Comparison of ENCODE assay signal across 13 mouse cellular contexts in genomic region chr9:49999970-50000369, GRCm38 (mm10).
DNase-seq lines count a peak whose midpoint lies in the region; ATAC-seq and TF ChIP-seq lines count a peak whose summit lies in the region.
"Had no signal": no experiment of that assay in that cellular context is flagged by ENCODE, and none has a peak within 500 bp of the region (broad histone marks: within the 10 kb centered on the region; RNA-seq: fewer than 3 reads in every experiment).

No protein-coding gene starts in this region.

- no peaks in the 10 kb centered on the region for H3K27me3 ChIP-seq in kidney, embryonic 14.5 days (ENCODE audit: control insufficient read depth, insufficient read depth, low read length)
- H3K27me3 ChIP-seq in kidney, adult 2 months (replicated peaks; ENCODE audit: control insufficient read depth, insufficient read depth, low read length) = no peaks in the 10 kb centered on the region
- H3K27me3 ChIP-seq: hindbrain, embryonic 15.5 days had no signal

- H3K9ac ChIP-seq in kidney, embryonic 14.5 days (ENCODE audit: low read depth, low read length) = no peak overlapping the region
- H3K9ac ChIP-seq: hindbrain, embryonic 15.5 days had no signal

- ATAC-seq in kidney, embryonic 14.5 days (ENCODE audit: low FRiP score, low TSS enrichment) = no peak
- ATAC-seq: forebrain, embryonic 16.5 days had no signal

- H3K27ac ChIP-seq in kidney, embryonic 14.5 days (ENCODE audit: low read depth, low read length) = no peak overlapping the region; the same call in 1 of the 2 replicates
- 0 out of 2 replicates have a peak overlapping the region, but pooled peaks have one; percentile 54 for H3K27ac ChIP-seq in kidney, adult 2 months (ENCODE audit: insufficient read depth, low read depth, low read length)

- peak; percentile 15 to 22 for DNase-seq in cerebellum, postnatal 36 days
- no peak for DNase-seq in cerebellum, postnatal 4 days (ENCODE audit: low spot score in 2 of 2)
- peak; percentile 84 for DNase-seq in kidney, adult 11 months
- peak; percentile 91 for DNase-seq in kidney, adult 2 months
- DNase-seq in kidney, postnatal 4 days = peak; percentile 49 to 64
- DNase-seq in embryo, embryonic 10.5 days (ENCODE audit: low spot score) = no peak
- no peak for DNase-seq in gastrocnemius, postnatal 25 days
- DNase-seq: lung, adult 18-20 months; thymus, postnatal 36 days had no signal

- H3K36me3 ChIP-seq in kidney, embryonic 14.5 days (ENCODE audit: control insufficient read depth, insufficient read depth, low read length) = no peaks in the 10 kb centered on the region
- no peaks in the 10 kb centered on the region for H3K36me3 ChIP-seq in kidney, adult 2 months (ENCODE audit: control insufficient read depth, insufficient read depth, low read length)
- H3K36me3 ChIP-seq: G1E; hindbrain, embryonic 15.5 days had no signal

- no peak overlapping the region for H3K4me3 ChIP-seq in kidney, embryonic 14.5 days (ENCODE audit: low read length)
- H3K4me3 ChIP-seq in kidney, adult 2 months (ENCODE audit: insufficient read depth, low read depth, low read length) = no peak overlapping the region
- H3K4me3 ChIP-seq: hindbrain, embryonic 15.5 days had no signal

- WGBS in kidney, embryonic 14.5 days = 59% methylated on average over 1 of the region's 1 CpGs
- 38% methylated on average over 1 of the region's 1 CpGs for WGBS in kidney, adult 2 months

- no peak for TF ChIP-seq POLR2A in kidney, adult 2 months (IDR thresholded peaks at IDR 0.05; ENCODE audit: low read depth, low read length)

- TF ChIP-seq CTCF in kidney, adult 2 months (conservative IDR thresholded peaks at IDR 0.05; ENCODE audit: insufficient read depth, insufficient read length, low read depth, low read length) = no peak

- peaks cover 13% of the 10 kb centered on the region for H3K4me1 ChIP-seq in kidney, embryonic 14.5 days (ENCODE audit: control insufficient read depth, insufficient read depth, low read length)
- H3K4me1 ChIP-seq in kidney, adult 2 months (ENCODE audit: control insufficient read depth, insufficient read depth, low read length) = peaks cover 11% of the 10 kb centered on the region

- peaks cover 12% of the 10 kb centered on the region for H3K9me3 ChIP-seq in kidney, embryonic 14.5 days (ENCODE audit: control insufficient read depth, low read length)
- H3K9me3 ChIP-seq: hindbrain, embryonic 15.5 days had no signal

- H3K4me2 ChIP-seq in kidney, embryonic 14.5 days (replicated peaks; ENCODE audit: low read depth, low read length) = no peak overlapping the region
- H3K4me2 ChIP-seq: hindbrain, embryonic 15.5 days had no signal

Comparison
In these comparisons a context has a peak if more than half of its experiments do, and no peak if none do; other contexts are left out.
1. DNase-seq: peak in cerebellum, postnatal 36 days (2 of 2), kidney, adult 11 months (single experiment), kidney, adult 2 months (single experiment) and kidney, postnatal 4 days (2 of 2); none in cerebellum, postnatal 4 days (0 of 2), embryo, embryonic 10.5 days (single experiment) and gastrocnemius, postnatal 25 days (single experiment).